Mouse (Mus musculus): ENCODE results near the gene Bex4.

Gene Bex4

DNA sequence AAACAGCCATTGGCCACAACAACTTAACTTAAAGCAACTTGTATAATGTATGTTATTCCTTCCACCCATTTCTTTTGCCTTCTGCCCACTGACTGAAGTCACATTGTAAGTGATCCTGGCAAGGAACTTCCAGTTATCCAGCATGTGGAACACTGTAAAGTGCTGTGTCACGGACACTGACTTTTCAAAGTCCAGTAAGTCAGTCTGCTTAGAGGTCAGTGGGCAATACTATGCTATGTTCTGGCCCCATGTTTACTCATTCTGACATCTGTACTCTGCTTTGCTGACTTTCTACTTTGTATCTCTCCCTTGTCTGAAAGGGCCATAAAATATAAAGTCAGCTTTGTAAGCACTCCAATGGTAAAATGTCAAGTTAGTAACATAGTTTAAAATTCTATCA, 44.3 kb downstream of the Bex4 start:
- DNase-seq (ENCODE audit: low spot score), result no peak

Data from embryo, embryonic 10 days (tissue).